Comparison of ENCODE assay signal across 11 mouse cellular contexts in genomic region chr1:132893311-132894077, GRCm38 (mm10). TPM values are rescaled to one million over a fixed set of nuclear protein-coding genes. Genes with fewer than 3 reads are reported as not detected.
DNase-seq lines count a peak whose midpoint lies in the region; ATAC-seq lines count a peak whose summit lies in the region.
"Had no signal": no experiment of that assay in that cellular context is flagged by ENCODE, and none has a peak within 500 bp of the region (broad histone marks: within the 10 kb centered on the region; RNA-seq: fewer than 3 reads in every experiment).

No protein-coding gene starts in this region.

- H3K9ac ChIP-seq in heart, embryonic 12.5 days, result no peak overlapping the region

- H3K4me1 ChIP-seq in heart, embryonic 12.5 days (replicated peaks), result peaks cover 18% of the 10 kb centered on the region

- H3K9me3 ChIP-seq in heart, embryonic 12.5 days (replicated peaks), result no peaks in the 10 kb centered on the region

- no peak for DNase-seq in cerebellum, adult 9-10 months
- peak; percentile 49 for DNase-seq in layer of hippocampus, adult 9-11 months
- no peak for DNase-seq in layer of hippocampus, postnatal 25 days (ENCODE audit: extremely low spot score in 1 of 2, low spot score in 1 of 2)
- peak; percentile 18 for DNase-seq in ovary, postnatal 14 days (ENCODE audit: low spot score)
- DNase-seq in adrenal gland, postnatal 4 days (ENCODE audit: low spot score in 2 of 2), result no peak
- DNase-seq in layer of hippocampus, adult 18-20 months (ENCODE audit: low spot score in 2 of 2), result no peak

- no peaks in the 10 kb centered on the region; the same call in 1 of the 2 replicates for H3K36me3 ChIP-seq in heart, embryonic 12.5 days

- H3K4me2 ChIP-seq in heart, embryonic 12.5 days, result no peak overlapping the region
- H3K4me2 ChIP-seq: liver, embryonic 11.5 days had no signal

- ATAC-seq in cerebellum, adult (ENCODE audit: insufficient number of reproducible peaks, low FRiP score, low TSS enrichment), result peak; percentile 54; the same call in 1 of the 2 replicates
- ATAC-seq in heart, embryonic 12.5 days (ENCODE audit: insufficient number of reproducible peaks, low FRiP score), result peak; percentile 68
- ATAC-seq: Patski had no signal

- H3K4me3 ChIP-seq in heart, embryonic 12.5 days, result no peak overlapping the region
- H3K4me3 ChIP-seq: myocyte had no signal

- 39% methylated on average over 17 of the region's 17 CpGs for WGBS in heart, embryonic 12.5 days

- H3K27ac ChIP-seq in heart, embryonic 12.5 days (ENCODE audit: poor library complexity, severe bottlenecking), result no peak overlapping the region

- H3K27me3 ChIP-seq in heart, embryonic 12.5 days (replicated peaks), result peaks cover 4% of the 10 kb centered on the region; the same call in 1 of the 2 replicates

RNA-seq across cellular contexts. Expression of gene Lrrn2, which starts 13.4 kb away (rescaled TPM):
- 100 to 1,000 TPM; 208 to 219 TPM for total RNA-seq in layer of hippocampus, postnatal 25 days (2021)
- 9.8 TPM in 2 replicates for polyA plus RNA-seq in heart, embryonic 12.5 days (2016; fragmentation: Nextera tagmentation; extraction: Ambion mirVana)
- total RNA-seq in adrenal gland, postnatal 4 days (2021), result 10 to 100 TPM; 10.9 to 13.2 TPM
- total RNA-seq in layer of hippocampus, adult 18-20 months (2021), result 100 to 1,000 TPM; 213 to 214 TPM
- polyA plus RNA-seq: Patski had no signal

Comparison
In these comparisons a context has a peak if more than half of its experiments do, and no peak if none do; other contexts are left out.
1. DNase-seq: peak in layer of hippocampus, adult 9-11 months (single experiment) and ovary, postnatal 14 days (single experiment); none in cerebellum, adult 9-10 months (single experiment), layer of hippocampus, postnatal 25 days (0 of 2), adrenal gland, postnatal 4 days (0 of 2) and layer of hippocampus, adult 18-20 months (0 of 2).
2. RNA of gene Lrrn2, which starts 13.4 kb away (total RNA-seq): 208 to 219 TPM in layer of hippocampus, postnatal 25 days and 213 to 214 TPM in layer of hippocampus, adult 18-20 months; 10.9 to 13.2 TPM in adrenal gland, postnatal 4 days; every median in the first group is over 10 times any median in the second.